Mouse (Mus musculus): Measurements from ENCODE around the gene Eif4a3. TPM values are rescaled to one million over a fixed set of nuclear protein-coding genes. Genes with fewer than 3 reads are reported as not detected.

The Eif4a3 gene
- total and polyA plus RNA-seq, 2 experiments from 2014 or later: 192 to 266 TPM

- Histone ChIP-seq H3K4me2 (ENCODE audit: low read depth) (no peak overlapping the region), H3K27ac (ENCODE audit: low read depth, low read length) (no peak overlapping the region), H3K4me1 (ENCODE audit: insufficient read depth) (no peaks in the 10 kb centered on the region), H3K9me3 (ENCODE audit: low read length) (no peaks in the 10 kb centered on the region), H3K4me3 (ENCODE audit: low read depth, low read length) (no peak overlapping the region), H3K27me3 (ENCODE audit: insufficient read depth, low read length) (no peaks in the 10 kb centered on the region), H3K9ac (no peak overlapping the region), H3K36me3 (ENCODE audit: insufficient read depth) (no peaks in the 10 kb centered on the region)
- WGBS: 71% methylated on average over 10 of the region's 10 CpGs
- TF ChIP-seq CTCF (IDR thresholded peaks at IDR 0.05; ENCODE audit: low read depth): no peak
- no peak for ATAC-seq
- no peak for DNase-seq
Measured at GRCm38 (mm10) chr11:119338271-119339059, 38.6 kb upstream of the Eif4a3 start.

GRCm38 (mm10) chr11:119331970-119332369 lies 32.1 kb upstream of the Eif4a3 start:
- Histone ChIP-seq H3K4me2 (ENCODE audit: low read depth) (no peak overlapping the region), H3K4me1 (ENCODE audit: insufficient read depth) (no peaks in the 10 kb centered on the region), H3K36me3 (ENCODE audit: insufficient read depth) (no peaks in the 10 kb centered on the region), H3K27me3 (ENCODE audit: insufficient read depth, low read length) (no peaks in the 10 kb centered on the region), H3K4me3 (ENCODE audit: low read depth, low read length) (no peak overlapping the region), H3K9ac (no peak overlapping the region), H3K27ac (ENCODE audit: low read depth, low read length) (no peak overlapping the region), H3K9me3 (ENCODE audit: low read length) (no peaks in the 10 kb centered on the region)
- no peak for TF ChIP-seq CTCF (IDR thresholded peaks at IDR 0.05; ENCODE audit: low read depth)
- ATAC-seq (no peak), DNase-seq (no peak)
- 46% methylated on average over 3 of the region's 3 CpGs for WGBS

DNA sequence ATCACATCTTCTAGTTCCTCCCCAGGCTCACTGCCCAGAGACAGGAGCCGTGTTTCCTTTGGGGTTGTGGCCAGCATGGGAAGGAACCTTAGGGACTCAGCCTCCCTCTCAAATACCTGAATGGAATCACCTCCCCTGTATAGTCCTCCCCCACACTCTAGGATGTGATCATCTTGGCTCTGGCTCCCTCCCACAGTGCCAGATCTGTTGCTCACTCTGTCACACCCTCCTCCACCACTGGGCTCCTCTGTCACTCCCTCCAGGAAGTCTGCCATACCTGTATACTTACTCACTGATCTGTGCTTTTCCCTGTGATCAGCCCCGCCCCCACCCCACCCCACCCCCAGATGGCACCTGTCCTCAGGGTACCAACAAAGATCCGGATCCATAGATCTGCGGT lies 30.7 kb upstream of the Eif4a3 start:
- 67% methylated on average over 4 of the region's 4 CpGs for WGBS
- Histone ChIP-seq H3K4me1 (ENCODE audit: insufficient read depth) (no peaks in the 10 kb centered on the region), H3K4me3 (ENCODE audit: low read depth, low read length) (no peak overlapping the region), H3K9me3 (ENCODE audit: low read length) (no peaks in the 10 kb centered on the region), H3K36me3 (ENCODE audit: insufficient read depth) (no peaks in the 10 kb centered on the region), H3K27ac (ENCODE audit: low read depth, low read length) (no peak overlapping the region), H3K9ac (no peak overlapping the region), H3K4me2 (ENCODE audit: low read depth) (no peak overlapping the region), H3K27me3 (ENCODE audit: insufficient read depth, low read length) (no peaks in the 10 kb centered on the region)
- ATAC-seq (no peak), DNase-seq (no peak)
- no peak for TF ChIP-seq CTCF (IDR thresholded peaks at IDR 0.05; ENCODE audit: low read depth)

DNA sequence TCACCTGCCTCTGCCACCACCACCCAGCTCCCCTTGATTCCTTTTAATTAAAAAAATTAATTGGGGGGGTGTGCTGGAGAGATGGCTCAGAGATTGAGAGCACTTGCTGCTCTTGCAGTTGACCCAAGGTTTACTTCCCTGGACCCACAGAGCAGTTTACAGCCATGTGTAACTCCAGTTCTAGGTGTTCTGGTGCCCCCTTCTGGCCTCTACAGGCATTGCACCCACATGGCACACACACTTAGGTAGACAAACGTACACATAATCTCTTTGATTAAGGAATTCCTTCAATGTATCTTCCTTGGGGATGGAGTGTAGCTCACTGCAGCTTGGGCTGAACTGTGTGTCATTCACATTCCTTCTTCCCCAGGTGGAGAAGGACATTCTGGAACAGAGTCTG lies 25.2 kb upstream of the Eif4a3 start:
- Histone ChIP-seq H3K9ac (no peak overlapping the region), H3K4me1 (ENCODE audit: insufficient read depth) (no peaks in the 10 kb centered on the region), H3K4me3 (ENCODE audit: low read depth, low read length) (no peak overlapping the region), H3K4me2 (ENCODE audit: low read depth) (no peak overlapping the region), H3K27ac (ENCODE audit: low read depth, low read length) (no peak overlapping the region), H3K9me3 (ENCODE audit: low read length) (no peaks in the 10 kb centered on the region), H3K36me3 (ENCODE audit: insufficient read depth) (no peaks in the 10 kb centered on the region), H3K27me3 (ENCODE audit: insufficient read depth, low read length) (no peaks in the 10 kb centered on the region)
- DNase-seq (no peak), ATAC-seq (no peak)
- 65% methylated on average over 1 of the region's 1 CpGs for WGBS
- TF ChIP-seq CTCF (IDR thresholded peaks at IDR 0.05; ENCODE audit: low read depth): peak; percentile 31; the same call in 1 of the 2 replicates

GRCm38 (mm10) chr11:119322521-119322920 lies 22.6 kb upstream of the Eif4a3 start:
- WGBS: 74% methylated on average over 13 of the region's 13 CpGs
- no peaks in the 10 kb centered on the region for H3K4me1 ChIP-seq (ENCODE audit: insufficient read depth)
- no peak overlapping the region for H3K4me2 ChIP-seq (ENCODE audit: low read depth)
- ATAC-seq: no peak
- no peak for DNase-seq
- H3K27me3 ChIP-seq (ENCODE audit: insufficient read depth, low read length): no peaks in the 10 kb centered on the region
- H3K36me3 ChIP-seq (ENCODE audit: insufficient read depth): no peaks in the 10 kb centered on the region
- no peak overlapping the region for H3K27ac ChIP-seq (ENCODE audit: low read depth, low read length)
- no peak for TF ChIP-seq CTCF (IDR thresholded peaks at IDR 0.05; ENCODE audit: low read depth)
- no peak overlapping the region for H3K4me3 ChIP-seq (ENCODE audit: low read depth, low read length)
- H3K9me3 ChIP-seq (ENCODE audit: low read length): no peaks in the 10 kb centered on the region
- no peak overlapping the region for H3K9ac ChIP-seq

- WGBS: 81% methylated on average over 4 of the region's 4 CpGs
- ATAC-seq: no peak
- TF ChIP-seq CTCF (IDR thresholded peaks at IDR 0.05; ENCODE audit: low read depth): no peak
Measured at GRCm38 (mm10) chr11:119316720-119317119, 16.8 kb upstream of the Eif4a3 start.

GRCm38 (mm10) chr11:119314252-119314936 lies 14.5 kb upstream of the Eif4a3 start:
- DNase-seq (no peak), ATAC-seq (no peak)
- TF ChIP-seq CTCF (IDR thresholded peaks at IDR 0.05; ENCODE audit: low read depth): no peak
- Histone ChIP-seq H3K4me3 (ENCODE audit: low read depth, low read length) (no peak overlapping the region), H3K36me3 (ENCODE audit: insufficient read depth) (no peaks in the 10 kb centered on the region), H3K27me3 (ENCODE audit: insufficient read depth, low read length) (no peaks in the 10 kb centered on the region; the same call in 1 of the 2 replicates), H3K9me3 (ENCODE audit: low read length) (no peaks in the 10 kb centered on the region), H3K4me1 (ENCODE audit: insufficient read depth) (no peaks in the 10 kb centered on the region), H3K27ac (ENCODE audit: low read depth, low read length) (no peak overlapping the region), H3K4me2 (ENCODE audit: low read depth) (no peak overlapping the region), H3K9ac (no peak overlapping the region)
- WGBS: 78% methylated on average over 17 of the region's 17 CpGs

More at GRCm38 (mm10) chr11:119316720-119317119, 16.8 kb upstream of the Eif4a3 start:
- H3K4me1 ChIP-seq (ENCODE audit: insufficient read depth): no peaks in the 10 kb centered on the region
- H3K27me3 ChIP-seq (ENCODE audit: insufficient read depth, low read length): no peaks in the 10 kb centered on the region
- no peak for DNase-seq
- no peak overlapping the region for H3K27ac ChIP-seq (ENCODE audit: low read depth, low read length)
- H3K9me3 ChIP-seq (ENCODE audit: low read length): no peaks in the 10 kb centered on the region
- H3K9ac ChIP-seq: no peak overlapping the region
- no peaks in the 10 kb centered on the region for H3K36me3 ChIP-seq (ENCODE audit: insufficient read depth)
- H3K4me3 ChIP-seq (ENCODE audit: low read depth, low read length): no peak overlapping the region
- no peak overlapping the region for H3K4me2 ChIP-seq (ENCODE audit: low read depth)
